Mouse (Mus musculus) natural killer cell, adult 2 months (primary cell): ENCODE results near the gene Ddx55.

Source experiments
- DNase-seq, 2 experiments: peaks; one replicate each; pipeline ENCODE4 v3.0.0; 2022; ENCODE audit warnings: low spot score in 2 of 2

Gene Ddx55

GRCm38 (mm10) chr5:124552558-124553307, at the start of gene Ddx55:
Gene Ddx55 (plus strand): TSS chr5:124552864.
- peak; percentile 89 to 93 for DNase-seq

- DNase-seq = no peak
These were observed 48.9 kb upstream of the Ddx55 start for GRCm38 (mm10) chr5:124503742-124504141.

GRCm38 (mm10) chr5:124505235-124505634, 47.4 kb upstream of the Ddx55 start:
- no peak for DNase-seq

- no peak for DNase-seq
These were observed 45.8 kb upstream of the Ddx55 start for GRCm38 (mm10) chr5:124506731-124507359.

- DNase-seq = no peak
These were observed 43.5 kb upstream of the Ddx55 start for GRCm38 (mm10) chr5:124509200-124509599.

- DNase-seq = no peak
These were observed 42.9 kb upstream of the Ddx55 start for GRCm38 (mm10) chr5:124509742-124510237.

- DNase-seq = no peak
These were observed 42.1 kb upstream of the Ddx55 start for GRCm38 (mm10) chr5:124510536-124511050.

GRCm38 (mm10) chr5:124515789-124516188, 36.9 kb upstream of the Ddx55 start:
- no peak for DNase-seq

- no peak for DNase-seq
These were observed 34.0 kb upstream of the Ddx55 start for GRCm38 (mm10) chr5:124518648-124519047.

- DNase-seq = no peak
These were observed 31.1 kb upstream of the Ddx55 start for GRCm38 (mm10) chr5:124521588-124521987.

GRCm38 (mm10) chr5:124523032-124523431, 29.6 kb upstream of the Ddx55 start:
- DNase-seq = no peak

GRCm38 (mm10) chr5:124524943-124525342, 27.7 kb upstream of the Ddx55 start:
- DNase-seq = no peak

GRCm38 (mm10) chr5:124528351-124528750, 24.3 kb upstream of the Ddx55 start:
- no peak for DNase-seq

GRCm38 (mm10) chr5:124528791-124529190, 23.9 kb upstream of the Ddx55 start:
- DNase-seq = no peak

GRCm38 (mm10) chr5:124529191-124529651, 23.4 kb upstream of the Ddx55 start:
- DNase-seq = no peak

GRCm38 (mm10) chr5:124529697-124530096, 23.0 kb upstream of the Ddx55 start:
- no peak for DNase-seq

- peak in 1 of 2 experiments; percentile 41 for DNase-seq
These were observed 21.7 kb upstream of the Ddx55 start, which contains the start of gene Rilpl1 for GRCm38 (mm10) chr5:124530655-124531582. Gene Rilpl1 (minus strand): TSS chr5:124531391.

GRCm38 (mm10) chr5:124531583-124531930, 21.1 kb upstream of the Ddx55 start:
- no peak for DNase-seq

GRCm38 (mm10) chr5:124532451-124532850, 20.2 kb upstream of the Ddx55 start:
- DNase-seq = no peak

GRCm38 (mm10) chr5:124535016-124535415, 17.6 kb upstream of the Ddx55 start:
- DNase-seq = no peak

- DNase-seq = no peak
These were observed 15.9 kb upstream of the Ddx55 start for GRCm38 (mm10) chr5:124536776-124537175.
